Mouse (Mus musculus) hindbrain, embryonic 14.5 days (tissue): ENCODE data around the gene Prdm12. TPM values are rescaled to one million over a fixed set of nuclear protein-coding genes. Genes with fewer than 3 reads are reported as not detected.
"Not testable (repeated sequence)": the region's sequence is repeated elsewhere in the genome, so short reads cannot be mapped to it uniquely, and the experiment has no call there.

Source experiments
- ATAC-seq: fragments of 200-750 bp; cut with Nextera tagmentation; 2 replicates; pipeline ENCODE4 v1.8.0; 2017; ENCODE audit warnings: moderate number of reproducible peaks, mild to moderate bottlenecking, moderate TSS enrichment, moderate library complexity; ENCODE audit not compliant: low FRiP score
- DNase-seq: peaks from one replicate; pipeline ENCODE4 v3.0.0-alpha.2; 2015; ENCODE audit warnings: low spot score
- H3K27ac ChIP-seq: fragments of 300-500 bp; sonication (generic); 2 replicates; pipeline ENCODE4 v1.5.1; 2014; ENCODE audit warnings: mild to moderate bottlenecking, moderate library complexity
- H3K27me3 ChIP-seq: fragments of 300-500 bp; sonication (generic); 2 replicates; pipeline ENCODE4 v1.6.1; 2014; ENCODE audit warnings: mild to moderate bottlenecking, low read length, mixed read lengths; ENCODE audit not compliant: control insufficient read depth, insufficient read depth
- H3K36me3 ChIP-seq: fragments of 300-500 bp; sonication (generic); replicated peaks from 2 replicates; pipeline ENCODE4 v1.6.1; 2014; ENCODE audit not compliant: control insufficient read depth, insufficient read depth
- H3K4me1 ChIP-seq: fragments of 300-500 bp; sonication (generic); replicated peaks from 2 replicates; pipeline ENCODE4 v1.6.1; 2014; ENCODE audit warnings: antibody characterized with exemption, low read length, mixed read lengths; ENCODE audit not compliant: control insufficient read depth, insufficient read depth
- H3K4me2 ChIP-seq: fragments of 300-500 bp; sonication (generic); replicated peaks from 2 replicates; pipeline ENCODE4 v1.6.1; 2014; ENCODE audit warnings: mild to moderate bottlenecking, moderate library complexity
- H3K4me3 ChIP-seq: fragments of 300-500 bp; sonication (generic); replicated peaks from 2 replicates; pipeline ENCODE4 v1.5.1; 2014; ENCODE audit warnings: mild to moderate bottlenecking, low read length
- H3K9ac ChIP-seq: fragments of 300-500 bp; sonication (generic); 2 replicates; pipeline ENCODE4 v1.6.1; 2014
- H3K9me3 ChIP-seq: fragments of 300-500 bp; sonication (generic); 2 replicates; pipeline ENCODE4 v1.6.1; 2016; ENCODE audit warnings: low read length; ENCODE audit not compliant: control insufficient read depth
- WGBS: fragments of 180-500 bp; shearing (Covaris S2); extraction: QIAGEN DNeasy Blood & Tissue Kit; methylation state at CpG from one replicate; pipeline ENCODE4 v1.1.7; 2014; 5-methylcytosine and 5-hydroxymethylcytosine counted together
- polyA plus RNA-seq: library from polyadenylated mRNA; unstranded; fragments of >200 nt; fragmentation: Nextera tagmentation; extraction: Ambion mirVana; gene quantifications from 2 replicates; pipeline ENCODE4 v1.2.1, GENCODE M21; 2014

Gene Prdm12
- polyA plus RNA-seq, 1 experiment from 2014 or later, result 0.50 TPM

GRCm38 (mm10) chr2:31663804-31664180 is 24.0 kb downstream of the Prdm12 start:
- no peaks in the 10 kb centered on the region for H3K9me3 ChIP-seq
- H3K36me3 ChIP-seq, result no peaks in the 10 kb centered on the region
- no peak for DNase-seq
- H3K27ac ChIP-seq, result no peak overlapping the region
- no peak overlapping the region for H3K4me3 ChIP-seq
- peaks cover 61% of the 10 kb centered on the region for H3K27me3 ChIP-seq
- WGBS, result 90% methylated on average over 1 of the region's 1 CpGs
- H3K4me1 ChIP-seq, result no peaks in the 10 kb centered on the region
- ATAC-seq, result no peak
- H3K9ac ChIP-seq, result no peak overlapping the region
- H3K4me2 ChIP-seq, result no peak overlapping the region

DNA sequence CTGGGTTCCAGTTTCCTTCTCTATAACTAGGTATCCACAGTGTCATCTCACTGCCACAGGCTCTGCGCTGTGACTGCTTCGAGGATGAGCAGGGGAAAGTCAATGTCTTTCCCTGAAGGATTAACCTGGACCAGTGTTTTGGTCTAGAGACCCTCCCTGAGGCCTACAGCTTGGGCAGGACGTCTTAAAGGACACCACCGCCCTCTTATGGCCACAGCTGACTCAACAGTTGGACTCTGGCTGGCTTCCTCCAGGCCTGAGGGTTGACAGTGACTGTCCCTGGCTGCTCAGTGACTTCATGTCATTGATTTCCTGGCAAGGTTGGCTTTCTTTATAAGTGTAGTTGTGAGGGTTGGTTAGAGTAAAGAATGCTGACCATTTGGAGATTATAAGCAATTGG is 27.5 kb downstream of the Prdm12 start:
- ATAC-seq (no peak), DNase-seq (peak; percentile 46)
- no peaks in the 10 kb centered on the region for H3K9me3 ChIP-seq
- peaks cover 43% of the 10 kb centered on the region for H3K27me3 ChIP-seq
- no peak overlapping the region for H3K4me3 ChIP-seq
- no peak overlapping the region for H3K27ac ChIP-seq
- peaks cover 4% of the 10 kb centered on the region; the same call in 1 of the 2 replicates for H3K4me1 ChIP-seq
- H3K4me2 ChIP-seq, result no peak overlapping the region
- WGBS, result 15% methylated on average over 4 of the region's 4 CpGs
- no peaks in the 10 kb centered on the region for H3K36me3 ChIP-seq
- H3K9ac ChIP-seq, result no peak overlapping the region

GRCm38 (mm10) chr2:31670551-31671035 is 30.8 kb downstream of the Prdm12 start, which contains the start of gene Exosc2:
Exosc2 (plus strand) TSS chr2:31670715.
- WGBS, result under 1% methylated on average over 27 of the region's 27 CpGs
- Histone ChIP-seq H3K4me1 (peaks cover 4% of the 10 kb centered on the region; the same call in 1 of the 2 replicates), H3K36me3 (peaks cover 25% of the 10 kb centered on the region), H3K27ac (peak within 1 kb of the TSS; percentile 57), H3K27me3 (peaks cover 12% of the 10 kb centered on the region; the same call in 1 of the 2 replicates), H3K4me3 (peak within 1 kb of the TSS; percentile 83), H3K9me3 (no peaks in the 10 kb centered on the region), H3K9ac (peak within 1 kb of the TSS; percentile 79), H3K4me2 (peak within 1 kb of the TSS; percentile 93)
- ATAC-seq (peak; percentile 97), DNase-seq (peak; percentile 94)

DNA sequence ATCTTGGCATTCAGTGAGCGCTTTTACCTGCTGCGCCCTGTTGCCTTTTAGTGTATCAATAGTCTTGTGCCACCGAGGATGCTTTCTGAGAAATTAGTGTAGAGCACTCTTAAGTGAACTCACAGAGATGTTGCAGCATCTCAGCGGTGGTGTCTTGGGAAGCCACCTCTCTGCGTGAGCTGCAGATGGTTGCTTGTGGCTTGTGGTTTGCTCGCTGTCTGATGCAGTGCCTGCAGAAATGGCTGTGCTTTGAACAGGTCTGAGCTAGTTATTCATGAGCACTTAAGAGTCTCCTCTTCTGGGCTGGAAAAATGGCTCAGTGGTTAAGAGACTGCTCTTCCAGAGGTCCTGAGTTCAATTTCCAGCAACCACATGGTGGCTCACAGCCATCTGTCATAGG is 38.8 kb downstream of the Prdm12 start:
- Histone ChIP-seq H3K4me3 (no peak overlapping the region), H3K9ac (no peak overlapping the region), H3K27me3 (no peaks in the 10 kb centered on the region), H3K36me3 (peaks cover 71% of the 10 kb centered on the region), H3K4me2 (no peak overlapping the region), H3K27ac (no peak overlapping the region), H3K9me3 (no peaks in the 10 kb centered on the region), H3K4me1 (no peaks in the 10 kb centered on the region)
- DNase-seq (no peak), ATAC-seq (no peak)
- WGBS, result 93% methylated on average over 6 of the region's 6 CpGs

GRCm38 (mm10) chr2:31681051-31681707 is 41.3 kb downstream of the Prdm12 start:
- not testable (repeated sequence) for H3K4me3 ChIP-seq, H3K9ac ChIP-seq, H3K27ac ChIP-seq, H3K9me3 ChIP-seq, ATAC-seq, H3K27me3 ChIP-seq, H3K4me2 ChIP-seq, H3K4me1 ChIP-seq, DNase-seq
- peaks cover 48% of the 10 kb centered on the region for H3K36me3 ChIP-seq
- WGBS, result 92% methylated on average over 15 of the region's 15 CpGs

DNA sequence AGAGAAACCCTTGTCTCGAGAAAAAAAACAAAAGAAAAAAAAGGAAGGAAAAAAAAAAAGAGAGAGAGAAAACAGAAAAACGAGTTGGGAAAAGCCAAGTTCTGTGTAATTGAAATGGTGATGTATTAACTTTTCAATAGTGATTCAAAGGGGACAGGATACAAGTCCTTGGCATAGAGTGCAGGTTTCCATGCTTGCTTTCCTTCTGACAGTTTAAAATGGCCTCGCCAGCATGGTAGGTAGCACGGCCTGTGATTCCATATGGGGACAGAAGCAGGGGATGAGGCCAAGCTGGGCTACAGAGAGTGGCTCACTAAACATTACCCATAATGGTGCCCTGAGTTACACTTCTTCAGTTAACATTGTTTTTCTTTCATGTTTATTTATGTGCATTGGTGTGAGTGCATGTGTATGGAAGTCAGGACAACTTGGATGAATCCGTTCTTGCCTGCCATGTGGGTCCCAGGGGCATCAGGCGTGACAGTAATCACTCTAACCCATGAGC is 41.9 kb downstream of the Prdm12 start:
- H3K4me2 ChIP-seq, result no peak overlapping the region
- WGBS, result 92% methylated on average over 6 of the region's 6 CpGs

GRCm38 (mm10) chr2:31683666-31684065 is 43.8 kb downstream of the Prdm12 start:
- Histone ChIP-seq H3K27ac (no peak overlapping the region), H3K27me3 (no peaks in the 10 kb centered on the region), H3K4me2 (no peak overlapping the region), H3K36me3 (peaks cover 28% of the 10 kb centered on the region), H3K4me1 (no peaks in the 10 kb centered on the region), H3K9ac (no peak overlapping the region), H3K9me3 (no peaks in the 10 kb centered on the region), H3K4me3 (no peak overlapping the region)
- ATAC-seq (no peak), DNase-seq (peak; percentile 85)
- 28% methylated on average over 2 of the region's 2 CpGs for WGBS

More for the DNA sequence above, 41.9 kb downstream of the Prdm12 start:
- Histone ChIP-seq H3K27ac (no peak overlapping the region), H3K9ac (no peak overlapping the region), H3K36me3 (peaks cover 42% of the 10 kb centered on the region), H3K9me3 (no peaks in the 10 kb centered on the region), H3K4me3 (no peak overlapping the region), H3K27me3 (no peaks in the 10 kb centered on the region), H3K4me1 (no peaks in the 10 kb centered on the region)
- ATAC-seq (no peak), DNase-seq (no peak)

DNA sequence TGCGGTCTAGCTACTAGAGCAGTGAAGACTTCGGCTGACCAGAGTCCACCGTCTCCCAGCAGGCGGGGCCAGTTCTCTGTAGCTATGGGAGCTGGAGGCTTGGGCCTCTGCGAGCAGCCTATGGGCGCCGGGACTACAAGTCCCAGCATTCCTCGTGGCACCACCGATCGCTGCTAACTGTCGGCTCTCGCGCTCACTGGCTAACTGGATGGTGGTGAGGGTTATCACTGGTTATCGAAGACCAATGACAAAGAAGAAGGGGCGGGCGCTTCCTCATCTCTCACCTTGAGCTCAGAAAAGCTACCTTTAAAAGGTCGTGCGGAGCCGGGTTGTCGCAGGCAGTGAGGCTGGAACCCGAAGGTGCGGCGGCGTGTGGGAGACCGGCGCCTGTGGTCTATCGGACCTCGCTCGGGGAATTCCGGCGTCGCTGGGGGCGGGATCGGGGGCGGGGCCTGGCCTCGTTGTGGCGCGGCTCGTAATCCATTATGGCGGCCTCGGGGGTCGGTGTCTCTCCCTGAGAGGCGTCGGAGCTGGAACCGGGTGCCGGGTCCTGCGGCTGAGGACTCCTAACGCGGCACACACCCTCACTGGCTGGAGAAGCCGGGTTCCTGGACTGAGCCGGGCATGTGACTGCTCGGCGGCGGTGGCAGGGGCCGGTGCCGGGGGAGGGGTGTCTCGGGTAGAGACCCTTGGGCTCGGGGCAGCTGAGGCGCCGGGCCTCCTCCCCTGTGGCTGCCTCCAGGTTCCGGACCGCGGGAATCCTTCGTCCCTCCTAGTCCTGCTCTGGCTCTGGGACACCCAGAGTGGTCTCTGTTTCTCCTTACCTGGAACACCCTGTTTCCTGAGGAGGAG is 48.5 kb downstream of the Prdm12 start, which contains the start of gene Abl1:
Abl1 (plus strand) TSS at position 303 of the 852 bp plus-strand sequence.
- WGBS, result under 1% methylated on average over 64 of the region's 64 CpGs
- peak within 1 kb of the TSS; percentile 96 for H3K4me2 ChIP-seq
- peak within 1 kb of the TSS; percentile 92 for H3K27ac ChIP-seq
- ATAC-seq, result peak; percentile 100
- H3K4me3 ChIP-seq, result peak within 1 kb of the TSS; percentile 69
- H3K9me3 ChIP-seq, result no peaks in the 10 kb centered on the region
- peaks cover 35% of the 10 kb centered on the region for H3K4me1 ChIP-seq
- H3K36me3 ChIP-seq, result no peaks in the 10 kb centered on the region
- peak within 1 kb of the TSS; percentile 84 for H3K9ac ChIP-seq
- DNase-seq, result peak; percentile 93
- no peaks in the 10 kb centered on the region for H3K27me3 ChIP-seq

DNA sequence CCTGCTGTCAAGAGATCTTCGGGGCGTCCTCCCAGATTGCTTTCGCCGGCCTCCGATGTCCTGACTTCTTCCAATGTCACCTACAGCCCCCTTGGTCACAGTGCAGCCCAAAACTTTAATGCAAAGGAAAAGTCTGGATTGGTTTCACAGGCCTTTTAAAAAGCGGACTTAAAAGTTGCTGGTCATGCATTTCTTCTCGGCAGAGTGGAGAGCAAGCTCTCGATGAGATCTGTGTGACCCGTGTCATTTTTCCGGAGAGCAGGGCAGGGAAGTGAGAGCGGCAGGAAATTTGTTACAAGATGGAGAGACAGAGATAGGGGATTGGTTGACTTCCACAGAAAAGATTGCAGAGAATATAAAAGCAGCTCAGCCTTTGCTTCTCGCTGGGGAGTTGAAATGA is 49.2 kb downstream of the Prdm12 start:
- Histone ChIP-seq H3K4me1 (peaks cover 35% of the 10 kb centered on the region), H3K27me3 (no peaks in the 10 kb centered on the region), H3K27ac (peak overlapping the region; percentile 92; the same call in 1 of the 2 replicates), H3K4me2 (peak overlapping the region; percentile 96), H3K36me3 (no peaks in the 10 kb centered on the region), H3K9ac (peak overlapping the region; percentile 84), H3K9me3 (no peaks in the 10 kb centered on the region), H3K4me3 (peak overlapping the region; percentile 69)
- ATAC-seq (no peak), DNase-seq (no peak)
- WGBS, result under 1% methylated on average over 12 of the region's 12 CpGs
